Mouse (Mus musculus) C2C12 (cell line): ENCODE results near the gene Tjp3.

Experiments
- CEBPB ChIP-seq: IDR thresholded peaks from one replicate; pipeline ENCODE4 v1.6.1; 2011; ENCODE audit warnings: low read depth, mild to moderate bottlenecking, control low read depth, moderate library complexity
- CTCF ChIP-seq: IDR thresholded peaks from one replicate; pipeline ENCODE4 v1.5.1; 2011; ENCODE audit not compliant: control insufficient read depth, insufficient read depth, insufficient read length

DNA sequence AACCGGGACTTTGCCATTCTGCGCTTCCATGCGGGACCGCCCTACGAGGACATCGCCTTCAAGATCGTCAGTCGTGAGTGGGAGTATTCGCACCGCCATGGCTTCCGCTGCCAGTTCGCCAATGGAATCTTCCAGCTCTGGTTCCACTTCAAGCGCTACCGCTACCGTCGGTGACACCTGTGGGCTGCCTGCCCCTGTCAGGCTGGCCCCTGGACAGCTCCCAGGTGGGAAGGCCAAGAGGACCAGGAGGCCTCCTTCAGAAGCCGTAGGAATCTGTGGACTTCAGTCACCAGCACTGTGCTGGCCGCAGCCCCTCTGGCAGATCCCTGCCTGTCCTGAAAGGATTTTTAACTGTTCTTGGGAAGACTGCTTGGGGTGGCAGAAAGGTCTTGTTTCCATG, 34.4 kb upstream of the Tjp3 start:
- no peak for TF ChIP-seq CTCF
- no peak for TF ChIP-seq CEBPB
